Mouse (Mus musculus): ENCODE results near the gene Mme. TPM values are rescaled to one million over a fixed set of nuclear protein-coding genes. Genes with fewer than 3 reads are reported as not detected.

Mme gene
- 1 to 10 TPM; 5.4 to 7.9 TPM for total RNA-seq (2021)

DNA sequence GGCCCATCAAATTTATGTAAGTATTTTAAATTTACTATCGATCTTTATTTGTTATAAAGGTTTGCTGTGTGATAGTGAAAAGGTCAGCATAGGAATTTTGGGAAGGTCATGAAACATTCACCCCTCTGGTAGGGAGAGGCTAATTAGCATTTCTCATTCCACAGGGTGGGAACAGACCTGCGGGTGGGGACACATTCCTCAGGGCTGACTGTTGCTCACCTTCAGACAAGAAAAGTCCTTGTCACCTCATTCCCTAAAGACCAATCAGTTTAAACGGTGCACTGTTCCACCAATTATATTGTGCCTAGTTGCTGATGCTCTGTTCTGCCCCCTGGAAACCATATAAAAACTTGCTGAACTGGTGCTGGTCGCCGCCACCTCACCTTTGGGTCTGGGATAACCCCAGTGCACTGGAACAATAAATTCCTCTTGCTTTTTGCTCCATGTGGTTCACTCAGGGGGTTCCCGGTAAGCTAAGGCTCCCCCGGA, at the start of gene Mme:
Mme (plus strand) TSS at position 439 of the 489 bp plus-strand sequence.
- no peak for DNase-seq

DNA sequence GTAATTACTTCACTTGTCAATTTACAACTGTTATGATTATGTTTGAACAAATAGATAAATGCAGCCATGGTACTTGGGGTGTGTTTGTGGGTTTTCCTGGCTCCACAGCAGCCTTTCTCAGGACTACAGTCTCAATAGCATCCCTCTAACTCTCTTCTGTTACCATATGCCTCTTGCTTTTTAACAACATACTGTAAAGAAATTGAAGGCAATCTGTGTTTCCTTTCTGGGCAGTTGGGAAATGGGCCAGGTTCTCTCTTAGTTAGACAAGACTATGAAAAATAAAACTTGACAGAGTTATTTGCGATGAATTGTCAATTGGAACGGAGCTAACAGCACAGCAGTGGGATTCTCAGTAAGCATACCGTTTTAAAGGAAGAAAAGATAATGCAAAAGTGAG, 44.8 kb upstream of the Mme start:
- DNase-seq: no peak

DNA sequence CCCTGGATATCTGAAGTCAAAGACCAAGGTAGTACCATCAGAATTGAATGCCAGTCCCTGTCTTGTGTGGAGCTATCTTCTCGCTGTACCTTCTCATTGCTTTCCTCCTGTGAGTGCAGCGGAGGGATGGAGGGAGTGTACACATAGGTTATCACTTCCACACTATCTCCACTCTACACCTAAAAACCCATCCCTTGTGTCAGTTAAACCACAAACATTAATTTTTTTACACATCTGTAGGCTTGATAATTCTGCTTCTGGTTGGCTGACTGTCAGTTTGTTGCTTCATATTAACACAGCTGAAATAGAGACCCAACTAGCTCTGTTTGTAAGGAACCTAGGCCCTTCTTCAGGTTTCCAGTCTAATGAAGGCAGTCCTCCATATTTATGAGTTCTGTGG, 43.3 kb upstream of the Mme start:
- no peak for DNase-seq

DNA sequence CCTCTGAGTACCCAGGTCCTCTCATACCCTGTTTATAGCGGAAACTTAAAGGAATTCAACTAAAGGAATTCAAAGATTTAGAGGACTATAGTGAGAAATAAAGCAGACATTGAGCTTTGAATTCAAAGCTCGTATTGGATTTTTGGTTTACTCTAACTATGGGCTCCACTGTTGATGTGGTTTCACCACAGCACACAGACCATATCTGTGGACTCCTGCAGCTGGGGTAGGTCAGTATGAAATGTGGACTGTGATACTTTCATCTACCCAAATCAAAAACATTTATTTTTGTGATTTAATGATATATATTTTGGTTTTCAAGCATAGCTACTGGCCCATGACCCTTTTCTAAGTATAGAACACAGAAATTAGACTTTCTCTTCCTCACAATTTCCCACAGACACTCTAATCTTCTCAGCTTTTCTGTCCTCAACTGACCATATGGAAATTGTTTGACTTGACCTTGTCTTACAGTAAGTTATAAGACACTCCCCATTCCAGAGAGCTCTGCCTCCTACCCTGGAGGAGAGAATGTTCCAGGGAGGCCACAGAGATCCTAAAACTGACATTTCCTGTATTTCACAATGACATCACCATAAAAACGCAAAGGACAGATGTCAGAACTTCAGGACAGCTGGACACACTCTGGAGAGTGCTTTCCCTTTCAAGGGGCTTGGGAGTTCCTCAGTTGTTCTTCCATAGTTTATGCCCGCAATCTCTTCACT, 19.3 kb upstream of the Mme start:
- DNase-seq: no peak

DNA sequence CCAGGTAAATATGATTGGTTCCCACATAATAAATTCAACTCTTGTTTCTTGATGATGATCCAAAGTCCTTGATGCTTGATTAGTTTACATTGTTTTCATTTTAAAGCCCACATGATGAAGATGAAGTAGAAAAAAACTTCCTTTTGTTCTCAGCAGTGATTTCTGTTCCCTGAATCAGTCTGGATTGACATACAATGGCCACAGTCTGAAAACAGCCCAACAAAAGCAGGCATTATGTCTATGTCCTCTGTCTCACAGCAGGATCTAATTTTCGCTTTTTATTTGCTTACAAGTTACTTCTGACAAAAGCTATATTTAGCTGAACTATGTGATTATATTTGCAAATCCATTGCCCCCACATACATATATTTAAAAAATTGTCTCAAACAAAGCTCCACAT, 17.7 kb upstream of the Mme start:
- no peak for DNase-seq

DNA sequence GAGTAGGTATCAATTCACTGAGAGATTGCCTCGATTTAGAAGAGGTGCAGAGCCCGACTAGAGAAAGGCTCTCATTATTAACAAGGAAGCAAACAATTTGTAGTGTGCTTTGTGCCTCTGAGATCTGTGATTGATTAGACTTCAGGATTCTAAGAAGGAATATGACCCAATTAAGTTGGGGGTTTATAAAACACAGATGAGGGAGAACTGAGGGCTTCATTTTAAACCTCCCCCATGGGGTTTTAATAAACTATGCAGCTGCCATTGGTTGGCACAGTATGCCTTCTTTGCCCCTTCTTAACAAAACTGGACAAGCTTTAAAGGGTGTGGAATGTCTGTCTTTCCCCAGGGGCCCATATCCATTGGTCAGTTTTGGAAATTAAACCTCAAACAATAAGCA, 5.4 kb upstream of the Mme start:
- DNase-seq: no peak

DNA sequence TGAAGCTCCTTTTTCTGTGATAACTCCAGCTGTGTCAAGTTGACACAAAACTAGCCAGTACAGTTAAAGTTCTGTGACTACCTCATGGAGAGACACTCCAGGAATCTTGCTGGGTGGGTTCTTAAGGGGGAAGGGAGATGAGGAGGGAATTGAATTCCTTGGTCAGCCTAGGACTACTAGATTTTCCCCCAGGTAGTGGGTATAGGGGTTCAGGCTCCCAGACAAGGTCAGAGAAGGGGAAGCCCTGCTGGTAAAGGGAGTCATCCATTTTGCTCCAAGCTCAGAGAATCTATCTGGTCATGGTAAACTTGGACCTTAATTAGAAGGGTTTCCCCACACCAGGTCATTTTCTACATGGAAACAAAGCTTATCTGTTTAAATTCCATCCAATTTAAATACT, 2.4 kb downstream of the Mme start:
- DNase-seq: no peak

DNA sequence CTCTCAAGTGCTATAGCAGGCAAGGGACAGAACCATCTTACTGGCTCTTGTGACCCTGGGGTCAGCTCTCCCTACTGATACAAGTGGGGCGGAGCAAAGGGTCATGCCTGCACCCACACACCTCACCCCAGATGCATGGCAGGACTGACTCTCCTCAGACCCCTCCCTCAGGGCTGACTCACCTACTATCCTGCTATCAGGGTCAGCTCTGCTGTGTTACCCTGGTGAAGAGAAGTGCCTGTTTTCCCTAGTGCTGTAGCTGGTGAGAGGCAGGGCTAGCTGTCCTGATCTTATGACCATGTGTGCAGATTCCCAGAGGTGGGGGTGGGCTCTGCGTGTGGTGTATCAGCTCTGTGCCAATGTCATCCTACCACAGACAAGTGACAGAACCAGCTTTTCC, 30.8 kb downstream of the Mme start:
- DNase-seq: no peak

DNA sequence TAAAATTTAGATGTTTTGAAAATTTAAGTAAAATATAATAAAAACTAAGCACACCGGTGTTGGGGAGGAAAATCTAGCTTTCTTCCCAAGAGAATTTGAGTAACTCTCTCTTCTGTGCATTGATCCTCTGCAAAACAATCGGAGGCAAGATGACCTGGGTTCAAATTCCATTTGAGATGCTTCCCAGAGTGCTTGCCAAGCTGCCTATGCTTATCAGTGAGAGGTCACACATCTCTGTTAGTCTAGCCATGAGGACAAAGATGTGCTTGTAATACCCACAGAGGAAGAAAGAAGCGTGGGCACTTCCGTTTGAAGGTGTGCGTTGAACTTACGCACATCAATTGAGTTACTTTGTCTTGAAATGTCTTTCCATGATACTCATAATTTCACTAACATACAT, 53.0 kb downstream of the Mme start:
- no peak for DNase-seq

DNA sequence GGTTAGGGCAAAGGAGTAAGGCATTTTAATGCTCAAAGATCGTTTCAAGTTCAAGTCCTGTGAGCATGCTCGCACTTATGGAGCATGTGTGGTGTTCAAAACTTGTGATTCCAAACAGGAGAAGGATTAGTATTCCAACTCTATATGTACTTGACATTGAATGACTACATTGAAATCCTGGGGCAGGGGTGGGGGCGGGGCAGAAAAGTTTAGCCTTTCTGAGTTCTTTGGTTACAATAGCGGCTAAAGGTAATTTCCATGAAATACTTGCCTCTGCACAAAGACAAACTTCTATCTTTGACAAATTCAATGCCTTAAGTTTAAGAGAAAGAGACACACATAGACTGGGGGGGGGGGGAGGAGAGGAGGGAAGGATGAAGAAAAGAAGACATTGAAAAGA, 53.5 kb downstream of the Mme start:
- no peak for DNase-seq

DNA sequence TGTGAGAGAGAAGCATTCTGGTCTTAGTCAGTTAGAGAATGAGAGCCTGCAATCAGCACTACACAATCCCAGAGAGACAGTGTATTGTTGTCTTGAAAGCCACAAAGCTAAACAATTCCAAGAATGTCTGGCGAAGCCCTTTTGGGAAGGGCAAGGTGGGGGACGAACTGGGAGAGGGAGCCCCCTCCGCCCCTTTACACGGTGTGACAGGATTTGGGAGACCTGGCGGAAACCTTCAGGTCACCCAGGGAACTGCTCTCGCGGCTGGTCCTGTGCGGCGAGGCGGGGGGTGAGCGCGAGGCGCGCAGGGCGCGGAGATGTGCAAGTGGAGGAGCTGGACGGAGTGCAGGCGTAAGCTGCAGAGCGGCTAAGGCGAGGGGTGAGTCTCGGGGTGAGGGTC, 53.9 kb downstream of the Mme start:
- DNase-seq: peak; percentile 6 to 16

DNA sequence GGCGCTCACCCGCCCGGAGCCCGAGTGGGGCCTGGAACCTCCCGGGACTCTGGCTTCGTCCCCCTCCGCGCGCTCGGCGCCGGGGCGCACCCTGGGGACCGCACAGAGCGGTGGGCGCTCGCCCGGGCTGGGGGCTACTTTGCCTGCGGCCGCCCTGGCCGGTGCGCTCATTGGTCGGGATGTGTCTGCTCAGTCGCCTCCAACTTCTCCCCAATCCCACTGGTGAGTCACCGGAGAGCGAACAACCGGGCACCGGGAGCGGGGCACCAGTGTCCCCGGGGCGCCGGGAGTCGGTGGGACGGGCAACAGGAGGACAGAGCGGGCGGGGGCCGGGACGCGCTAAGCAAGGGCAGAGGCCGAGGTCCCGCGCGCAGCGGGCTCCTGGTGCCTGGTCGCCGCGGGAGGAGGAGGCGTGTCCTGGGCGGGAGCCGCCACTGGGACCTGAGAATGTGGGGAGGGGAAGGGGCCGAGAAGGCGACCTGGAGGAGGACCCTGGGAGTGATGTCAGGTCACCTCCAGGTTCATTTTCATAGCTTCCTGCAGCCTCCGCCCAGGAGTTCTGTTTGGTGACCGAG, 54.4 kb downstream of the Mme start:
- DNase-seq: peak; percentile 23 to 32

DNA sequence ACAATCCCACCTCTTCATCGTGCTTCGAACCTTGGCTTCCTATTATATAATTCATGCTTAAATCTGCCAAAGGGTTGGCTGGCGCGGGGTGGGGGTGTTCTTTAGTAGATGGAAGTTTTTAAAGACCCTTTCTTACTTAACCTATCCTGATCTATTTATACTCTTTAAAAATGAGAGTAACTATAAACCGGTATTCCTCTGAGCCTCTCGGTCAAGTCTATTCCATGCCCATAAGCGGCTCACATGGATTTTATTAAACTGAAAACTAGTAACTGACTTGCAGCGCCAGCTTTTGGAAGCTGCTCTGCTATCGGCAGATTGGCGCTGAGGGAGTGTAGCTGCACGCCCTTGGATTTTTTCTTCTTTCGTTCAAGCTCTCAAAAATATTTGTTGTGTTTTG, 55.1 kb downstream of the Mme start:
- DNase-seq: peak; percentile 12 to 21

DNA sequence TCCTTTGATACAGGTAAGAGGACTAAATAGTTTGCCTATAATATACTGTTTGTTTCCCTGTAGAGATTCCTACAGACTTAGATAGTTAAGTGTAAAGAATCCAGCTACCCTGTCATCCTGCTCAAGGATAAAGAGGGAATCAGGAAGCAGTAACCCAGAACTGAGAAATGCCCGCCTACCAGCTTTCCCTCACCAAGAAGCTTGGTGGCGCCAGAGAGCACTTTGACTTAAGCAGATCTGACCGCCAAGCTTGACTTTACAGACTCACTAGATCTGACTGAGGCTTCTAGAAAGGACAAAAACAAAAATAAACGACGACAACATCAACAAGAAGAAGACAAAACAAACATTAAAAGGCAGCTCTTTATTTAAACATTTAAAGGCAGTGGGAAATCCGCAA, 56.5 kb downstream of the Mme start:
- peak; percentile 38 to 39 for DNase-seq

DNA sequence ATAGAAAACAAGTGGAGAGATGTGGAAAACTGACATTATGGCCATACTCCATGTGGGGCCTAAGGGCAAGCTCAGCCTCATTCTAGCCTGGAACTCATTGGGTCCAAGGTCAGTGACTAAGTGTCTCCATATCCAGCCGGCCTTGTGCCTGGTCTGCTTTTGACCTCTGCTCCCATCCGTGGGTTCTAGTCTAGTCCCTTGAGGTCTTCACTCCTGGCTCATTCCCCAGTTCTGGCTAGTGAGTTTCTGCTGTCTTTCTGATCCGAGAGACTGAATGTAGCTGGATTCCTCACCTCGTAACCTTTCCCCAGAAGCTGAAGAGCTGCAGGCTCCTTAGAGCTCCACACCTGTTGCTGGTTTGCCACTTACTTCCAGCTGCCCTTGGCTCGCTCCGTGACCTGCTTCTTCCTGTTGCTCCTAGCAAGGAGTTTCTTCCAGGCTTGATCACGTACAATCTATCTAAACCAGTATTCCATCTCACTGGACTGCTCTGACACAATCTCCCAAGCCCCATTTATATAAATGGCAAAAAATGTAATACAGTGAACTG, 73.9 kb downstream of the Mme start:
- no peak for DNase-seq

DNA sequence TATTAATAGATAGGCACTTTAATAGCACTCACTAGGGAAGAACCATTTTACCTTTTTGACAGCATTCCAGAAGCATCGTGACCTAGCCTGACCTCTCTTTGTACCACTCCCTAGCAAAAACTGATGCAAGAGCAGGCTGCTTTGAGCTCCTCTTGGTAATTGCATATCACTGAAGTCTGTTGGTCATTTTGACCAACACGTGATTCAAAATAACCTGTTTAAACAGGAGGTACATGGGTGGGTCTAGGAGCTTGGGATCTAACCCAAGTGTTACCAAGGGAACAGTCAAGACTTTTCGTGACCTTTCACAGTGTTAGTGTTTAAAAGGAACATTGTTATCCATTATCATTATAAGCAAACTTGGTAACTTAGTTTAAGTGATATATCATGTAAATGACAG, 76.2 kb downstream of the Mme start:
- no peak for DNase-seq

DNA sequence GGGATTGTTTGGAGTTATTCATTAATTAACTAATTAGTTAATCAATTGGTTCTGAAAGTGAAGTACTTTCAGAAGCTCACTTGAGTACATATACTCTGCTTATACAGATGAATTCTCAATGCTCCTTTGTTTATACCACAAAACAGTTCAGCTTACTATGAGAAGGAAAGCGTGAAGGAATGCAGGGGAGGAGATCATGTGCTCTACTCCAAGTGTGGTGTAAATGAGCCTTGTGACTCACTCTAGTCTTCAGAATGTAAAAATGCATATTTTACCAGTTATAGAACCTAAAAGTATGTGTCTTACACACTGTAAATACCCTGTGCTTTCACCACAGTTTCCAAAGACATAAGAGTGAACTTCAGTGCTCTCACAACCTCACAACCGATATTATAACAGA, 84.3 kb downstream of the Mme start:
- DNase-seq: no peak

DNA sequence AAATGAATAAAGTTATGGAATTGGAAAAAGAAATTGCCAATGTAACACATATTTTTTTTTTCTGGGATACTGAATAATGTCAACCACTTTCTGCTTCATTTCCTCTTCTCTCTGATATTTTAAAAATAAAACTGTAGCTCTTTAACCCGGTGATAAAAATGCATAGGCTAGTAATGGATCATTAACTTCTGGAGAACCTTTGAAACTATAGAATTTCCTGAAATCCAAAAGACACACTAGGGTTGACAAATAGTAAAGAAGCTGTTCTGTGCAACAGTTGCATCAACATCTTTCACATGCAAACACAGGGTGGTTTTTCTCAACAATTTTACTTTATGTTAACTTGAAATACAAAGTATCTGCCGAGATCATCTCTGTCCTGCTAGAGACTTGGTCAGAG, 98.8 kb downstream of the Mme start:
- no peak for DNase-seq

DNA sequence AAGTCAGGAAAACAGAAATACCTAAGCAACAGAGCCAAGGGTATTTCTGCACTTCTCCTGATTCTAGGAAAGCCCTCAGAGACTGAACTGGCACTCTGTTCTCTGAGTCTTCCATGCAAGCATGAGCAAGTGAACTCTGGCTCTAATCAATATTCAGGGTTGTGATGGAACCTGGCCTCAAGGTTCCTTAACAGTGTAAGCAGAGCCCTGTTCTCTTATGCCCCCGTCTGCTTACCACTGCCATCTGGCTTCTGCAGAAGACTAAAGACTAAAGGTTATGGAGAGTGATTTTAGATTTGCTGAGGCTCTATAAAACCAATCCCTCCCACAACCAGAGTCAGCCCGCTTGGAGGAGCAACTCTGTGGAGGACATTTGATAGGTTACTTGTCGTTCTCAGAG, 99.2 kb downstream of the Mme start:
- DNase-seq: no peak

DNA sequence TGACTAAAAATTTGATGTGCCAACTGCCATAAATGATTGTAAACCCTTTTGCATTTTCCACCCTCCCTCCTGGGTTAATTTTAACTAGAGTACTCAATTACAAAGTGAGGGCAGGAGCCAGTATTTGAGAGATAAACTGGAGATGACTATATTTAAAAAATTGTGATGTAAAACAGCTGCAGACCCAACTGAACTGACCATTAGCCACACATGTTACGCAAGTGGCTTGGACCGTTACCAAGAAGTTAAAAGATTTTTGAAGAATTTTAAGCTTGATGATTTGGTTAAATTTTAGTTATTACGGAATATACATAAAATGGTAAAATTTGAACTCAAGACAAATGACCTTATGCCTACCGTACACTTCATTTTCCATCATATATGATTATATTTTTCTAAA, 100.1 kb downstream of the Mme start:
- DNase-seq: no peak

DNA sequence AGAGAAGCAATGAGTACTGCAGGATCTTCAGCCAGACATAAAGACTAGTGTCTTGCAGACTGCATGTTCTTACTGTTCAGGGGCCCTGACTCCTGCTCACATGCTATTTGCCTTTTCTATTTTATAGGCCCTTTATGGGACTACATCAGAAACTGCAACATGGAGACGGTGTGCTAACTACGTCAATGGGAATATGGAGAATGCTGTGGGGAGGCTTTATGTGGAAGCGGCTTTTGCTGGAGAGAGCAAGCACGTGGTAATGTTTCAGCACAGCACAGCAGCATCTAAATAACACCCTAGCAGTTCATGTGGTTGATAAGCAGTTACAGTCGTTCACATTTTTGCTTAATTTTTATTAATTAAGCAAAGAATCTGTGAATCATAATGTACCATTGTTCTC, 103.7 kb downstream of the Mme start:
- no peak for DNase-seq

DNA sequence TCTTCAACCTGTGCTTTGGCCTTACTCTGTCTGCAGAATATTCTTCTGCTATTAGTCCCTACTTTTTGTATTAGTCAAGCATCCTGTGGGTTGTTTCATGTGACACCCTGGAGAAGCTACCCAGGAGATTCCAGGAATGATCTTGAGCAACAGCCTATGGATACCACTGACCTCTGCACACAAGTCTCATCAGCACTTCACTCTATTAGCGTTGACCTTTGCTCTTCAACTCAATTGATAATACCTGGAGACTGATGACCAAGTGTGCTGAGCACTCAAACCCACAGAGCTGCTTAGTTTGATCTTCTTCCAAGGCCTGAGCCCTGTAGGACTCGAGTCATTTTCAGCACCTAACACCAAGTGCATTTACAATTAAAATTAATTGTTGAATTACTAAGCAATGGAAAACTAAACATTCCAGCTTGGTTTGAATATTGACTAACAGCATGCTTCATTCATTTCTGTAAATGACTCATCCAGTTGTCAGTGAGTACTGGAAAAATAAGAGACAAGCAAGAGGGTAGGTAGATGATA, 107.6 kb downstream of the Mme start:
- no peak for DNase-seq

DNA sequence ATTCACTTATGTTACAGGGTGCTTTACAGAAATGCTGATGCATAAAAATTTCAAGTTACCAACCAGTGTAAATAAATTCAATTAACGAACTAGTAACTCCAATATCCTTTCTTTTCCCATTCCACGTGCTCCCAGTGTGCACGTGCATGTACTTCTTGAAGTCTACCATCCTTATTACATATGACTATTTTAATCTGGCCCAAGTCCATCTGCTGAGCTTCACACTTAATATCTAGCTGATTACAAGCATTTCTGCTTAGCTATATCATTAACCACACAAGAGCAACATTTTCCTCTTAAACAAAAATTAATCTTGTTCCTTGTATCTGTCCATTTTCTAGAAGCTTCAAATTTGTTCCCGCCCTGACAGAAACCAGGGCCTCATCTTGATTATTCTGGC, 108.9 kb downstream of the Mme start:
- DNase-seq: no peak

DNA sequence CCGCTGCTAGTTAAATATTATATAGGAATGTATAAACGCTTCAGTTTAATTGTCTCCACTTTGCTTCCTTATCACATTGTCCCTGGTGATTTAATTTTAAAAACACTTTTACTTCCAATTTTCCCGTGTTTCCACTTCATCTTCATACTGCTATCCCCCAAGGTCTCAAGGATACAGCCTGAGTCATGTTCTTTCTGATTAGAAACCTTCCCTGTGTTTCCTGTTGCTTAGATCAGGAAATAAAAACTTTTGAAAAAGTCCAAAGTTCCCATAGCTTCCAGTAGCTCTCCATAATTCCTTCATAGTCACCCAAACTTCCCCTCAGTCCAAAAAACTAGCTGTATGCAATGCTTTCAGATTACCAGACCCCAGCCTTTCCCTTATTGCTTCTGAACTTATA, 109.4 kb downstream of the Mme start:
- no peak for DNase-seq

All from layer of hippocampus, postnatal 36 days (tissue).